Mouse (Mus musculus) neural tube, embryonic 13.5 days (tissue): Measurements from ENCODE around the gene Agpat1. TPM values are rescaled to one million over a fixed set of nuclear protein-coding genes. Genes with fewer than 3 reads are reported as not detected.

Experiments
- ATAC-seq: fragments of 200-750 bp; cut with Nextera tagmentation; 2 replicates; pipeline ENCODE4 v1.8.0; 2017; ENCODE audit warnings: low read depth, mild to moderate bottlenecking, moderate TSS enrichment, moderate library complexity
- H3K27ac ChIP-seq: fragments of 300-500 bp; sonication (generic); replicated peaks from 2 replicates; pipeline ENCODE4 v1.5.1; 2015; ENCODE audit warnings: moderate library complexity, mild to moderate bottlenecking, inconsistent platforms
- H3K27me3 ChIP-seq: fragments of 300-500 bp; sonication (generic); 2 replicates; pipeline ENCODE4 v1.6.1; 2015; ENCODE audit warnings: mild to moderate bottlenecking, inconsistent platforms
- H3K36me3 ChIP-seq: fragments of 300-500 bp; sonication (generic); 2 replicates; pipeline ENCODE4 v1.6.1; 2015; ENCODE audit warnings: mild to moderate bottlenecking, inconsistent platforms
- H3K4me1 ChIP-seq: fragments of 300-500 bp; sonication (generic); replicated peaks from 2 replicates; pipeline ENCODE4 v1.6.1; 2015; ENCODE audit warnings: inconsistent platforms
- H3K4me2 ChIP-seq: fragments of 300-500 bp; sonication (generic); 2 replicates; pipeline ENCODE4 v1.6.1; 2015; ENCODE audit warnings: inconsistent platforms, mild to moderate bottlenecking, moderate library complexity
- H3K4me3 ChIP-seq: fragments of 300-500 bp; sonication (generic); 2 replicates; pipeline ENCODE4 v1.5.1; 2015; ENCODE audit warnings: mild to moderate bottlenecking, inconsistent platforms
- H3K9ac ChIP-seq: fragments of 300-500 bp; sonication (generic); 2 replicates; pipeline ENCODE4 v1.6.1; 2015; ENCODE audit warnings: moderate library complexity, mild to moderate bottlenecking, inconsistent platforms
- H3K9me3 ChIP-seq: fragments of 300-500 bp; sonication (generic); 2 replicates; pipeline ENCODE4 v1.6.1; 2016; ENCODE audit warnings: inconsistent platforms
- WGBS: fragments of 180-500 bp; shearing (Covaris S2); methylation state at CpG from one replicate; pipeline ENCODE4 v1.1.7; 2015; 5-methylcytosine and 5-hydroxymethylcytosine counted together
- polyA plus RNA-seq: library from polyadenylated mRNA; unstranded; fragments of >200 nt; fragmentation: Nextera tagmentation; extraction: Ambion mirVana; gene quantifications from 2 replicates; pipeline ENCODE4 v1.2.1, GENCODE M21; 2015

Agpat1 gene
- polyA plus RNA-seq, 1 experiment from 2014 or later: 99.6 TPM

DNA sequence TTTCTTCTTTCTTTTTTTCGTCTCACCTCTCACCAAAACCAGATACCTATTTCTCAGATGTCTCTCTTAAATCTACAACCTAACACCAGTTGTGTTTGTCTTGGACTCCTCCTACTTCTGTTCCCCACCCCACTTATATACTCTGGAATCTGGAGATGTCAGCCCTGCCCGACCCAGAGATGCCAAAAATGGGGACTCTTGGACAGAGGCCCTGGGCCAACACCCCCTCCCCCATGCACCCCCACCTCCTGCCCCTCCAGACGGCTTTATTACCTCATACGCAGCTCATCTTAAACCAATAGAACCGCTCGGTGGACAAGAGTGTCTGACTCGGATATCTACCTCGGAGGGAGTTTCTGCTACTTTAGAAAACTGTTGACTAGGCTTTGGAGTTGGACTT lies 8.0 kb upstream of the Agpat1 start:
- 76% methylated on average over 8 of the region's 8 CpGs for WGBS
- peaks cover 49% of the 10 kb centered on the region for H3K4me1 ChIP-seq

DNA sequence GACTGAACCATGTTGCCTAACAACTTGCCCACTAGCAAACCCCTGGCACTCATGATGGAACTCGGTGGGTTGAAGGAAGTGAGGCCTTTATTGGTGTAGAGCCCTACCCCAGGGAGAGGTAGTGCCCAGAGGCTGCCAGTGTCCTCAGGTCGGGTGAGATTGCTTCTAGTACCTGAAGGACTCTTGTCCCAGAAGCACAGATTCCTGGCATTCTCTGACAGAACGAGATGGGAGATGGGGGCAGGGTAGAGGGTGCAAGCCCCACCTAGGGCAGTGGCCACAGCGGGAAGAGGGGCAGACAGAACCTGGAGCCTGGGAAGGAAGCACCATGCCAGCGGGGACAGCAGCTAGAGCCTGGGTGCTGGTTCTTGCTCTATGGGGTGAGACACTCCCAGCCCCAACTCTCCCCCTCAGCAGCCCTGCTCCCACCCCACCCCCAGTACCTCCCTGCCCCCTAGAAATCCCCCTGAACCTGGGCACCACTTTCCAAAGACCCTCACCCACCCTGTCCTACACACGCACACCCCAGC lies 6.4 kb upstream of the Agpat1 start, which contains the start of gene Ager:
Gene Ager, plus strand, starts transcription at position 297 of the 530 bp plus-strand sequence.
- H3K4me3 ChIP-seq: no peak within 1 kb of the TSS
- WGBS: 20% methylated on average over 6 of the region's 6 CpGs
- peaks cover 41% of the 10 kb centered on the region for H3K36me3 ChIP-seq
- no peaks in the 10 kb centered on the region for H3K9me3 ChIP-seq
- ATAC-seq: no peak
- peak within 1 kb of the TSS; percentile 34; the same call in 1 of the 2 replicates for H3K9ac ChIP-seq
- no peaks in the 10 kb centered on the region for H3K27me3 ChIP-seq
- peaks cover 50% of the 10 kb centered on the region for H3K4me1 ChIP-seq
- no peak within 1 kb of the TSS for H3K4me2 ChIP-seq
- H3K27ac ChIP-seq: 0 out of 2 replicates have a peak within 1 kb of the TSS, but pooled peaks have one; percentile 34

More for the DNA sequence above, 8.0 kb upstream of the Agpat1 start:
- ATAC-seq: no peak
- Histone ChIP-seq H3K36me3 (peaks cover 32% of the 10 kb centered on the region), H3K27me3 (no peaks in the 10 kb centered on the region), H3K4me3 (no peak overlapping the region), H3K27ac (no peak overlapping the region), H3K4me2 (no peak overlapping the region), H3K9me3 (no peaks in the 10 kb centered on the region), H3K9ac (no peak overlapping the region)

DNA sequence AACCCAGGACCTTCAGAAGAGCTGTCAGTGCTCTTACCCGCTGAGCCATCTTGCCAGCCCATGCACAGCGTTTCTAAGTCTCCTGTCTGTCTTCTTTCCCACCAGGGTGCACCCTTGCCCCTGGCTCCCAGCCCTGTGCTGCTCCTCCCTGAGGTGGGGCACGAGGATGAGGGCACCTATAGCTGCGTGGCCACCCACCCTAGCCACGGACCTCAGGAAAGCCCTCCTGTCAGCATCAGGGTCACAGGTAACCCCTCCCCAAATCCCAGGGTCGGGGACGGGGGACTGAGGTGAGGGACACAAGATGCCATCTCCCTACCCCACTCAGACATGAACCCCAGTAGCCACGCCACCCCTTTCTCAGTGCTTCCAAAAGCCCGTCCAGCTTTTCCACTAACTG lies 4.2 kb upstream of the Agpat1 start:
- H3K4me3 ChIP-seq: no peak overlapping the region
- ATAC-seq: no peak
- H3K36me3 ChIP-seq: peaks cover 36% of the 10 kb centered on the region
- WGBS: 76% methylated on average over 9 of the region's 9 CpGs
- no peak overlapping the region for H3K9ac ChIP-seq
- H3K27ac ChIP-seq: no peak overlapping the region
- H3K9me3 ChIP-seq: no peaks in the 10 kb centered on the region
- H3K4me1 ChIP-seq: peaks cover 37% of the 10 kb centered on the region
- H3K27me3 ChIP-seq: no peaks in the 10 kb centered on the region
- no peak overlapping the region for H3K4me2 ChIP-seq

DNA sequence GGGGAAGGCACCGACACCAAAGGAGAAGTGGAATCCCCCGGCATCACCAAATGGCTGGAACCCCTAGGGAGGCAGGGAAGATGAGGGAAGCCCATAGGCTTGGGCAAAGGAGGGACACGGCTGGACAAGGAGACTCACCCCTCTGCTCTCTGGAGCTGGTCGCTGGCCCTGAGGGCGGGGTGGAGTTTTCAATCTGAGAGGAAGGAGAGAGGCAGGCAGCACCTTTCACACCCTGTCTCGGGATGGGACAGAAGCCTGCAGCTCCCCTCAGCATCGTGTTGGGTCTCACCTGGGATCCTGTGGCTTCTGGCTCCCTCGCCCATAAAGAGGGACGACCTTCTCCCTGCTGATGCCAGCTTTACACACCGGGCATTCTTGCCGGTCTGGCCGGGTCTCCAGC lies 2.3 kb upstream of the Agpat1 start:
- Histone ChIP-seq H3K4me3 (peak overlapping the region; percentile 74; the same call in 1 of the 2 replicates), H3K4me1 (peaks cover 41% of the 10 kb centered on the region), H3K36me3 (peaks cover 23% of the 10 kb centered on the region), H3K27ac (no peak overlapping the region), H3K4me2 (peak overlapping the region; percentile 93), H3K9me3 (no peaks in the 10 kb centered on the region), H3K9ac (no peak overlapping the region), H3K27me3 (no peaks in the 10 kb centered on the region)
- ATAC-seq: no peak
- 92% methylated on average over 12 of the region's 12 CpGs for WGBS

DNA sequence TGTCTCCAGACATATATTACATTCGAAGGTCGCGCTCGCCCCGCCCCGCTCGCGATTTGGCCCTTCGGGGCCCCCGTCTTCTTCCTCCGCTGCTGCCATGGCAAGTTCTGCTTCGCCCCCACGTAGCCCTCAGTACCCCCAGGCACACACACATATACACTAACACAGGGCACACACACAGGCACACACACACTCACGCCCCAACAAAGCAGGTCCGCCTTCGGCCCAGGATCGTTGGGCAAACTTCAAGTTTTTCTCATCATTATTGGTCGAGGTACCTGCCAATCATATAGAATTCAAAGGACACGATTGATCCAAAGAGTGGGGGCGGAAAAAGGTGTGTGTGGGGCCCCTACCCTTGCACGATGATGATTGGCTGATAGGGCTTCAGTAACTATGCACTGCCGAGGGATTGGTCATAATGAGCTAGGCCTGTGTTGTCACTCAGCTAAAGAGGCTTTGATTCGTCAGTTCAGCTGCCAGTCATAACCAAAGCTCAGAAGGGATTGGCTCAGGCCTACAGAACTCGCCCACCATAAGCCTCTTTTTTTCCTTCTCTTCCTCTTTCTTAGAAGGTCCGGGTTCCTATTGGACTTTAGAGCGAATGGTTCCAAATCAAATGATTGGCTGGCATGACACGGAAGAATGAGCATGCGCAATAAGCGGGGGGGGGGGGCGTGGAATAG lies 544 bp upstream of the Agpat1 start, which contains the start of gene Rnf5:
Gene Rnf5, minus strand, starts transcription at position 316 of the 686 bp plus-strand sequence.
- Histone ChIP-seq H3K4me3 (peak within 1 kb of the TSS; percentile 78), H3K36me3 (peaks cover 23% of the 10 kb centered on the region), H3K9ac (peak within 1 kb of the TSS; percentile 99), H3K27me3 (no peaks in the 10 kb centered on the region), H3K4me1 (peaks cover 49% of the 10 kb centered on the region), H3K9me3 (no peaks in the 10 kb centered on the region), H3K27ac (peak within 1 kb of the TSS; percentile 93), H3K4me2 (peak within 1 kb of the TSS; percentile 99)
- under 1% methylated on average over 30 of the region's 30 CpGs for WGBS
- peak; percentile 95 for ATAC-seq

DNA sequence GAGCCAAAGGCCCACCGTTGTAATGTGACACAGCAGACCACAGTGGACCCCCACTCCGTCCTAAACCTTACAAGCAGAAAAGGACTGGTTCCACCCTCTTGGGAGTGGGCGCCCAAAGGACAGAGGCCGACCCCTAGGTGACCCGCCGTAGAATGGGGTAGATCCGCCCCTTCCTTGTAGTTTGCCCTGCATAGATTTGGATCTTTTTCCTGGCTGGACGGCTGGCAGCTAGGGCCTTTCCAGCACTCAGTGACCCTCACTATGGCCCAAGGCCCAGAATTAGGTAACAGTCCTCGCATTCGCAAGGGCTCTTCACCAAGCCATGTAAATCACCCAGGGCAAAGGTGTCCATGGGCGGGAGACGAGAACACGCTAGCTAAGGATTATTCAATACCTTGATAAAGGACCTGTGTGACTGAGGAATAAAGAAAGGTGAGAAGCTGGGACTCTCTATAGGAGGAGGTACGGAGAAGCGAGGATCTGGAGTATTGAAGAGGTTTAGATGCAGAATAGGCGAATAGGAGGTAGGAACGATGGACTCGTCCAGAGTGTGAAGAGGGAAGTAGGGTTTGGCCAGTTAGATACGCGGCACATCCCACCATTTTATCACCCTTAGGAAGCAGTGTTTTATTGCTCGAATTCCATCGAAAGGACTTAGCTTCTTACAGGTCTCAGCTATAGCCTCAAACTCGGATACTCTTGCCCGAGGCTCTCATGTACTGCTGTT lies 612 bp downstream of the Agpat1 start:
- H3K4me1 ChIP-seq: peaks cover 56% of the 10 kb centered on the region
- peak overlapping the region; percentile 93 for H3K27ac ChIP-seq
- peaks cover 23% of the 10 kb centered on the region for H3K36me3 ChIP-seq
- H3K27me3 ChIP-seq: no peaks in the 10 kb centered on the region
- H3K4me3 ChIP-seq: peak overlapping the region; percentile 78
- peak overlapping the region; percentile 99 for H3K4me2 ChIP-seq
- WGBS: 9% methylated on average over 24 of the region's 24 CpGs
- H3K9me3 ChIP-seq: no peaks in the 10 kb centered on the region
- peak overlapping the region; percentile 99 for H3K9ac ChIP-seq
- ATAC-seq: no peak

DNA sequence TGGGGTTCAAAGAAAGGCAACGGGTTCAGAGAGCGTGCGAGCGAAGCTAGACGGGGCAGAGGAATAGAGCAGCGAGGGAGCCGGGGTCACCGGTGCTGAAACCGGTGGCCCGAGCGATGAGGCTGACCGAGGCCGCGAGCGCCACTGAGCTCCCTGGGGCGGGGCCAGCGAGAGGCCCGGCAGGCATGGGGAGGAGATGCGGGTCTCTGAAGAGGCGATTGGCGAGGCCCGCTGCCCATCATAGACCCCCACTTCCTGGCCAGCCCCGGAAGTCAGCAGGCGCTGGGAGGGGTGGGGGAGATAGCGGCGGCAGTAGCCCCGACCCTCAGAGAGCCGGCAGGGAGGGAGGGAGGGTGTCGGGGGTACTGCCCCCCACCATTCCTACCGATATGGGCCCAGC lies 1.5 kb downstream of the Agpat1 start:
- Histone ChIP-seq H3K27ac (peak overlapping the region; percentile 93), H3K4me2 (peak overlapping the region; percentile 99), H3K9me3 (no peaks in the 10 kb centered on the region), H3K4me1 (peaks cover 56% of the 10 kb centered on the region), H3K27me3 (no peaks in the 10 kb centered on the region), H3K9ac (peak overlapping the region; percentile 99), H3K4me3 (peak overlapping the region; percentile 78), H3K36me3 (peaks cover 21% of the 10 kb centered on the region)
- peak; percentile 34 for ATAC-seq
- under 1% methylated on average over 28 of the region's 30 CpGs for WGBS

DNA sequence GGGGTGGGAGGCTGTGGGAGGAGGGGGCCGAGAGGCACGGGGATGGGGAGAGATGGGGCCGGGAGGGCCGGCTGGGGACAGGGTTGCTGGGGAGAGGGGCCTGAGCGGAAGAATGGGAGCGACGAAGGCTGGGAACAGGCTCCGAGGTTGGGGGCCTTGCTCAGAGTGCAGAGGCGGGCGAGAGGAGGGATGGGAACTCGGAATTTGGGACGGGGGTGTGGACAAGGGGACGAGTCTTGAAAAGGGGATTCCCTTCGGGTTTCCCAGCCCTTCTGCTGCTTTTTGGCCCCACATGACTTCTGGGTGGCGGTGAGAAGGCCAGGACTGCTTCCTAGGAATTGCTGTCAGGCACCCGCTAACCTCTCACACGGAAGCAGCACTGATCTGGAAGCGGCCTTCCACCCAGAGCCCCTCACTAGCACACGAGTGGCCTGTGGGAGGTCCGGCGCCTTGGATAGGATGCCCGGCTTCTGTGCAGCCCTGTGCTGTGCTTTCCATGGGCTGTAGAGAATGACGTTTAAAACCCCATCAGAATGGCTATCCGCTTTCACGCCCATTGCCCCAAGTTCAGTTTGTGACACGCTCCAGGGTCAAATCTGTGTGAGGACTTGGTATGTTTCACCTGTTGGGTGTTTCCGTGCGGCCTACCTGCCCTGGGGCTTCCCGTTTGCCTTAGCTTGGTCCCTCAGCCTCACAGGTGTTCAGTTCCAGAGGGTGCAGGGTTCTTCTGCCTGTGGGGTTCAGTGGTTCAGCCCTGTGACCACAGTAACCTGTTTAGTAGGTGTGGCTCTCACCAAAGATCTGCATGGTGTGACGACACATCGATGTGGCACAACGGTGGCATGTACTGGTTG lies 2.4 kb downstream of the Agpat1 start:
- Histone ChIP-seq H3K27me3 (no peaks in the 10 kb centered on the region), H3K9me3 (no peaks in the 10 kb centered on the region), H3K4me2 (peak overlapping the region; percentile 99), H3K9ac (peak overlapping the region; percentile 99), H3K4me3 (peak overlapping the region; percentile 78), H3K27ac (peak overlapping the region; percentile 93), H3K36me3 (peaks cover 22% of the 10 kb centered on the region), H3K4me1 (peaks cover 56% of the 10 kb centered on the region)
- WGBS: 16% methylated on average over 32 of the region's 32 CpGs
- no peak for ATAC-seq

DNA sequence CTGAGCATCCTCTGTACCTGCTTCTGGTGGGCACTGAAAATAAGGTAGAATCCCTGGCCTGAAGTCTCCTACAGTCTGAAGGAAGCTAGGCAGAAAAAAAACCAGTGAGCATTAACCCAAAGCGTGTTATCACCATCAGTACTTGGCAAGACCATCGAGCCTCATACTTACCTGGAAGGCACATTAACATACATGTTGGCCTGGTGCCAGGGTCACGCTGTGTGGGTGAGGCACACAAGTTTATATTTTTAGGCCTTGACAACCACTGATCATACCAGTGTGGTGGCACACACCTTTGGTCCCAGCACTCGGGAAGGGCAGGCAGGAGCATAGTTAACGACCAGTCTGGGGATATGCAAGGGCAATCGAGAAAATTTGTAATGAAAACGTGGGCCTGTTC lies 3.9 kb downstream of the Agpat1 start:
- no peak overlapping the region for H3K27ac ChIP-seq
- H3K36me3 ChIP-seq: peaks cover 31% of the 10 kb centered on the region
- ATAC-seq: no peak
- H3K9me3 ChIP-seq: no peaks in the 10 kb centered on the region
- WGBS: 83% methylated on average over 7 of the region's 7 CpGs
- no peak overlapping the region for H3K4me2 ChIP-seq
- H3K9ac ChIP-seq: no peak overlapping the region; the same call in 1 of the 2 replicates
- H3K4me3 ChIP-seq: 0 out of 2 replicates have a peak overlapping the region, but pooled peaks have one; percentile 78
- H3K4me1 ChIP-seq: peaks cover 41% of the 10 kb centered on the region
- no peaks in the 10 kb centered on the region for H3K27me3 ChIP-seq

DNA sequence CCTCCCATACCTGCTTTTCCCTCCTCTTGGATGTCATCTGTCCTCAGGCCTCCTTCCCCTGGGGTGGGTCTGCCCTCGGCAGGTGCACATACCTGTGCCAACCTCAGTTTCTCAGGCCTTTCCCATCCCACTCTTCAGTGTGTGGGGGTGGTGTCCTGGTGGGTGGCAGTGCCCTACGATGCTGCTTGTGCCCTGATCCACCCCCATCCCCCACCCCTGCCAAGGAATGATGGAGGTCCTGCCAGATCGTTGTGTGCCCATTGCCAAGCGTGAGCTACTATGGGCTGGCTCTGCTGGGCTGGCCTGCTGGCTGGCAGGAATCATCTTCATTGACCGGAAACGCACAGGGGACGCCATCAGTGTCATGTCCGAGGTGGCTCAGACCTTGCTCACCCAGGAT lies 7.0 kb downstream of the Agpat1 start:
- no peak overlapping the region for H3K9ac ChIP-seq
- H3K4me3 ChIP-seq: no peak overlapping the region
- H3K36me3 ChIP-seq: peaks cover 59% of the 10 kb centered on the region
- no peaks in the 10 kb centered on the region for H3K9me3 ChIP-seq
- no peaks in the 10 kb centered on the region for H3K27me3 ChIP-seq
- peaks cover 30% of the 10 kb centered on the region for H3K4me1 ChIP-seq
- H3K27ac ChIP-seq: no peak overlapping the region
- H3K4me2 ChIP-seq: no peak overlapping the region
- 95% methylated on average over 8 of the region's 8 CpGs for WGBS
- no peak for ATAC-seq

DNA sequence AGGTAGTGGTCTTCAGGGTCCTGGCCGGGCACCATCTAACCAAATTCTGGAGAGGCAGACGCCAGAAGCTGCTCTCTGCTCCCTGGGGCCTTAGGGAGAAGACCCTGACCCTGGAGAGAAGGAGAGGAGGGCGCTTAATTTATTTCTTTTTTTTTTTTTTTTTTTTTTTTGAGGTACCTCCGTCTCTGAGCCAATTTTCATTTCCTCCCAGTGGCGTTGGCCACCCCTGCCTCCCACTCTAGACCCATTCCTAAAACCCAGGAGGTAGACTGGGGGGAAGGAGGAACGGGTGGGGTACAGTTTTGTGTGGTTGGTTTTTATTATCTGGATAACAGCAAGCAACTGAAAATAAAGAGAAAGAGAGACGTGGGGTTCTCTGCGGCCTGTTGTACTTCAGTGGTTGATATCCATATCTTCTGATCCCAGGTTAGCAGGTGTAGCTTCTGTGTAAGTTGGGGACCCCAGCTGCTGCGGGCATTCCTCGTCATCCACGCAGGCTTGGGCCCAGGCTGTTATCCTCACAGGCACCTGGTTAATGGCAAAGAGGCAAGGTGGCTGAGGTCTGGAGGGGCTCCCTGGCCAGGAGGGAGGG lies 9.1 kb downstream of the Agpat1 start:
- no peak for ATAC-seq
- Histone ChIP-seq H3K9ac (no peak overlapping the region), H3K36me3 (peaks cover 74% of the 10 kb centered on the region), H3K9me3 (no peaks in the 10 kb centered on the region), H3K4me3 (no peak overlapping the region), H3K27me3 (no peaks in the 10 kb centered on the region), H3K4me2 (no peak overlapping the region), H3K4me1 (peaks cover 11% of the 10 kb centered on the region), H3K27ac (no peak overlapping the region)
- 88% methylated on average over 11 of the region's 11 CpGs for WGBS
